Mouse (Mus musculus) urinary bladder, adult 18-20 months (tissue): ENCODE measurements around the gene Gk2.

Experiments
- DNase-seq, 2 experiments: peaks; one replicate each; pipeline ENCODE4 v3.0.0; 2022; ENCODE audit warnings: low spot score in 2 of 2, mixed read lengths in 2 of 2

Gene Gk2

GRCm38 (mm10) chr5:97456816-97457215, at the start of gene Gk2:
TSS of gene Gk2 (minus strand) at chr5:97457021.
- no peak for DNase-seq

GRCm38 (mm10) chr5:97498041-97498440, 41.2 kb upstream of the Gk2 start:
- DNase-seq: no peak

- no peak for DNase-seq
Measured at GRCm38 (mm10) chr5:97495488-97496092, 38.8 kb upstream of the Gk2 start.

- no peak for DNase-seq
Measured at GRCm38 (mm10) chr5:97493421-97493820, 36.6 kb upstream of the Gk2 start.

GRCm38 (mm10) chr5:97486141-97486540, 29.3 kb upstream of the Gk2 start:
- no peak for DNase-seq

GRCm38 (mm10) chr5:97479991-97480390, 23.2 kb upstream of the Gk2 start:
- DNase-seq: no peak

- DNase-seq: no peak
Measured at GRCm38 (mm10) chr5:97467246-97467645, 10.4 kb upstream of the Gk2 start.

GRCm38 (mm10) chr5:97466430-97467158, 9.8 kb upstream of the Gk2 start:
- DNase-seq: no peak

- DNase-seq: no peak
Measured at GRCm38 (mm10) chr5:97465956-97466355, 9.1 kb upstream of the Gk2 start.

- no peak for DNase-seq
Measured at GRCm38 (mm10) chr5:97462856-97463255, 6.0 kb upstream of the Gk2 start.

- DNase-seq: no peak
Measured at GRCm38 (mm10) chr5:97451451-97451850, 5.4 kb downstream of the Gk2 start.

- no peak for DNase-seq
Measured at GRCm38 (mm10) chr5:97444191-97444590, 12.6 kb downstream of the Gk2 start.

GRCm38 (mm10) chr5:97432512-97432911, 24.3 kb downstream of the Gk2 start:
- no peak for DNase-seq

- DNase-seq: no peak
Measured at GRCm38 (mm10) chr5:97429976-97430375, 26.8 kb downstream of the Gk2 start.

GRCm38 (mm10) chr5:97421669-97422068, 35.2 kb downstream of the Gk2 start:
- DNase-seq: no peak

GRCm38 (mm10) chr5:97417185-97417584, 39.6 kb downstream of the Gk2 start:
- no peak for DNase-seq

GRCm38 (mm10) chr5:97415837-97416236, 41.0 kb downstream of the Gk2 start:
- no peak for DNase-seq

GRCm38 (mm10) chr5:97413716-97414115, 43.1 kb downstream of the Gk2 start:
- DNase-seq: no peak

GRCm38 (mm10) chr5:97410190-97410589, 46.6 kb downstream of the Gk2 start:
- no peak for DNase-seq

- no peak for DNase-seq
Measured at GRCm38 (mm10) chr5:97409234-97409704, 47.6 kb downstream of the Gk2 start.
